Mouse (Mus musculus) kidney, embryonic 16.5 days (tissue): Measurements from ENCODE around the gene Etv6. TPM values are rescaled to one million over a fixed set of nuclear protein-coding genes. Genes with fewer than 3 reads are reported as not detected.

Experiments used
- ATAC-seq: fragments of 200-750 bp; cut with Nextera tagmentation; 2 replicates; pipeline ENCODE4 v1.8.0; 2017; ENCODE audit warnings: moderate TSS enrichment; ENCODE audit not compliant: low FRiP score, low TSS enrichment
- H3K27ac ChIP-seq: fragments of 300-500 bp; sonication (generic); 2 replicates; pipeline ENCODE4 v1.5.1; 2014; ENCODE audit warnings: low read length
- H3K27me3 ChIP-seq: fragments of 300-500 bp; sonication (generic); 2 replicates; pipeline ENCODE4 v1.6.1; 2014; ENCODE audit warnings: low read length, control low read depth, mixed read lengths; ENCODE audit not compliant: insufficient read depth
- H3K36me3 ChIP-seq: fragments of 300-500 bp; sonication (generic); 2 replicates; pipeline ENCODE4 v1.6.1; 2014; ENCODE audit warnings: low read length, control low read depth, mixed read lengths; ENCODE audit not compliant: insufficient read depth
- H3K4me1 ChIP-seq: fragments of 300-500 bp; sonication (generic); 2 replicates; pipeline ENCODE4 v1.6.1; 2014; ENCODE audit warnings: low read length, control low read depth, mixed read lengths; ENCODE audit not compliant: insufficient read depth
- H3K4me2 ChIP-seq: fragments of 300-500 bp; sonication (generic); replicated peaks from 2 replicates; pipeline ENCODE4 v1.6.1; 2014; ENCODE audit warnings: low read depth, low read length
- H3K4me3 ChIP-seq: fragments of 300-500 bp; sonication (generic); 2 replicates; pipeline ENCODE4 v1.5.1; 2014; ENCODE audit warnings: mild to moderate bottlenecking, low read length
- H3K9ac ChIP-seq: fragments of 300-500 bp; sonication (generic); replicated peaks from 2 replicates; pipeline ENCODE4 v1.6.1; 2014; ENCODE audit warnings: low read length
- H3K9me3 ChIP-seq: fragments of 300-500 bp; sonication (generic); 2 replicates; pipeline ENCODE4 v1.6.1; 2016; ENCODE audit warnings: low read length, control low read depth
- WGBS: fragments of 180-500 bp; shearing (Covaris S2); extraction: QIAGEN DNeasy Blood & Tissue Kit; methylation state at CpG from one replicate; pipeline ENCODE4 v1.1.7; 2014; 5-methylcytosine and 5-hydroxymethylcytosine counted together
- polyA plus RNA-seq: library from polyadenylated mRNA; unstranded; fragments of >200 nt; fragmentation: Nextera tagmentation; extraction: Ambion mirVana; gene quantifications from 2 replicates; pipeline ENCODE4 v1.2.1, GENCODE M21; 2015

The Etv6 gene
- polyA plus RNA-seq, 1 experiment from 2014 or later = 12.6 TPM

DNA sequence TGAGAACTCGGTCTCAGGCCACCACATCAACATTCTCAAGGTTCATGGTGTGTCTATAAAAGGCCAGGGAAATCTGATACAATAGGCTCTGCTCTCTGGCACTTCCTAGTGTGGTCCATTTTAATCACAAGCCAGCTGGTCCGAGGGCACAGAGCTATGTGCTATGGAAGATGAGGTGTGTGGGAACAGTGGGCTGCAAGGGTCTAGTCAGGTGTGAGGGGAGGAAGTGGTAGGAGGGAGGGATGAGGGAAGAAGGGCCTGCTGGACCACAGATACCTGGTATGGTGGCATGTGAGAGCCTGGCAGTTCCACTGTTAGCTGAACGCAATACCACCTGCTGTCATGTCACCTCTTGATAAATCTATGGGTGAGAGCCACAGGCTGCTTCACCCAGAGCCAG, 4.8 kb downstream of the Etv6 start:
- Histone ChIP-seq H3K4me2 (no peak overlapping the region), H3K4me1 (peaks cover 65% of the 10 kb centered on the region), H3K4me3 (no peak overlapping the region), H3K36me3 (no peaks in the 10 kb centered on the region), H3K9ac (no peak overlapping the region), H3K9me3 (no peaks in the 10 kb centered on the region), H3K27me3 (no peaks in the 10 kb centered on the region), H3K27ac (no peak overlapping the region)
- 50% methylated on average over 3 of the region's 3 CpGs for WGBS
- no peak for ATAC-seq

DNA sequence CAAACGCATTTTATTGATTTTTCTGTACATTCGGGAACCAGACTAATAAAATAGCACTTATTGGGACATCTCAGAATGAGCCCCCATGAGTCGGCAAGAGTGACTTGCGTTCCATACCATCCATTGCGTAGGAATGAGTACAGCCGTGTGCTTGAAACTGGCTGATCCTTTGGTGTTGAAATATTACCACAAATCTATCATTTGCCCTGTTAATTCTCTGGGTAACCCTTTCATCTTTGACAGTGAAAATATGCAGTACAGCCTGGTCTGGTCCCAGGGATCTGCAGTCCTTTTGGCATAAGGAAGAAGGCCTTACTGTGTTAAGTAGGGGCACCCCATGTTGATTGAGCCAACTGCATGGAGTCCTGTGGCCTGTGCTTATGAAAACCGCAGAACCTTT, 5.8 kb downstream of the Etv6 start:
- H3K27ac ChIP-seq = no peak overlapping the region
- no peaks in the 10 kb centered on the region for H3K36me3 ChIP-seq
- no peak overlapping the region for H3K9ac ChIP-seq
- no peak overlapping the region for H3K4me3 ChIP-seq
- no peak for ATAC-seq
- H3K27me3 ChIP-seq = no peaks in the 10 kb centered on the region
- no peak overlapping the region for H3K4me2 ChIP-seq
- WGBS = 78% methylated on average over 7 of the region's 7 CpGs
- no peaks in the 10 kb centered on the region for H3K9me3 ChIP-seq
- H3K4me1 ChIP-seq = peaks cover 73% of the 10 kb centered on the region

GRCm38 (mm10) chr6:134041916-134042315, 6.4 kb downstream of the Etv6 start:
- H3K27me3 ChIP-seq = no peaks in the 10 kb centered on the region
- no peak overlapping the region for H3K4me3 ChIP-seq
- no peaks in the 10 kb centered on the region for H3K9me3 ChIP-seq
- H3K27ac ChIP-seq = no peak overlapping the region
- no peak overlapping the region for H3K4me2 ChIP-seq
- WGBS = 22% methylated on average over 12 of the region's 12 CpGs
- H3K4me1 ChIP-seq = peaks cover 78% of the 10 kb centered on the region
- ATAC-seq = no peak
- H3K9ac ChIP-seq = no peak overlapping the region
- H3K36me3 ChIP-seq = no peaks in the 10 kb centered on the region

DNA sequence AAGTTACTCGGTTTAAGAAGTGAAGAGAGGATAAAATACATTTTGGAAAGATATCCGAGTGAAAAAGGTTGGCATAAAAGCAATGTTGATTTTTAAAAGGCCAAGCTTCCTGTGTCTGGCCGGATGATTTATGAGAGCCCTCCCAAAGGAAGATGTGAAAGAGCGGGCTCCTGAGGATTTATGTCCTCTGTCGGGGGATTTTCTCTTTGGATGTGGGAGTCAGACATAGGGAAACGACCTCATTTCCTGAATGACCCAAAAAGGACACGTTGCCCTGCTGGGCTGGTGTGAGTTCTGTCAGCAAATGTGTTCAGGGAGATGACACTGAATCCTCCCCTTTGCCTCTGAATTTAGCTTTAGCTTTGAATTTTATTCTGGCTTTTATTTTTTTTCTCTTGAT, 8.0 kb downstream of the Etv6 start:
- Histone ChIP-seq H3K4me2 (peak overlapping the region; percentile 27), H3K4me3 (no peak overlapping the region), H3K27ac (no peak overlapping the region), H3K4me1 (peaks cover 70% of the 10 kb centered on the region), H3K27me3 (no peaks in the 10 kb centered on the region), H3K9ac (no peak overlapping the region), H3K36me3 (no peaks in the 10 kb centered on the region), H3K9me3 (no peaks in the 10 kb centered on the region)
- 5% methylated on average over 7 of the region's 7 CpGs for WGBS
- ATAC-seq = peak; percentile 17; the same call in 1 of the 2 replicates

DNA sequence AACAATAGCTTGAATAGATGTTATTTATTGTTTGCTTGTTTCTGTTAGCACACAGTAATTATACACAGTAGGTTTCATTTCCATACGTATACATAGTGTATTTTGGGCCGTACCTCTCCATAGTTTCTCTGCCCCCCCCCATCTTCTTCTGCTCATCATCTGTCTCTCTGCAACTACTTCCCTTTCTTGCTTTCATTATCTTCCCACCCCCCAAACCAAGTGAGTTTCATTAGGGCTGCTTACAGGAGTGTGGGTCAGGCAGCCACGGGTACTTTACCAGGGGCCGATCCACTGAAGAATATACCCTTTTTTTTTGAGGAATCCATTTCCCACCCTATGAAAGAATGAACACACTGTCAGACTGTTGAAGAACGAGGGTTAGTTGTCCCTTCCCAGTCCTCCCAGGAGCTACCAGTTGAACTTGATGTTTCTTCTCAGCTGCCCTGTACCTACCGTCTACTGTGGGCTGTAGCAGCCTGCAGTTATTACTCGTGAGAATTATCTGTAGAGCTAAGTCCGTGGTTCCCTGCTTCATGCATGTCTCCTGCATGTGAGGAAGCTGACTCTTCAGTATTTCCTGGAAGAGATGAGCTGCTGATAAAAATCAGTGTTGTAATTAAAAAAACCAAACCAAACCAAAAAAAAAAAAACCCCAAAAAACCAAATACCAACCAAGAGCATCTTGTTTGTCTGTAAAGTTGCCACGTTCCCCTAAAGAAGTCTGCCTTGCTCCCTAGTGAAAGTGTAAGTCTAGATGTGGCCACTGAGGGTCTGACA, 9.8 kb downstream of the Etv6 start:
- H3K4me3 ChIP-seq = no peak overlapping the region
- no peaks in the 10 kb centered on the region for H3K36me3 ChIP-seq
- H3K4me2 ChIP-seq = 0 out of 2 replicates have a peak overlapping the region, but pooled peaks have one; percentile 24
- peaks cover 63% of the 10 kb centered on the region for H3K4me1 ChIP-seq
- no peaks in the 10 kb centered on the region for H3K9me3 ChIP-seq
- H3K27ac ChIP-seq = no peak overlapping the region
- 73% methylated on average over 9 of the region's 9 CpGs for WGBS
- no peaks in the 10 kb centered on the region for H3K27me3 ChIP-seq
- no peak for ATAC-seq
- no peak overlapping the region for H3K9ac ChIP-seq

DNA sequence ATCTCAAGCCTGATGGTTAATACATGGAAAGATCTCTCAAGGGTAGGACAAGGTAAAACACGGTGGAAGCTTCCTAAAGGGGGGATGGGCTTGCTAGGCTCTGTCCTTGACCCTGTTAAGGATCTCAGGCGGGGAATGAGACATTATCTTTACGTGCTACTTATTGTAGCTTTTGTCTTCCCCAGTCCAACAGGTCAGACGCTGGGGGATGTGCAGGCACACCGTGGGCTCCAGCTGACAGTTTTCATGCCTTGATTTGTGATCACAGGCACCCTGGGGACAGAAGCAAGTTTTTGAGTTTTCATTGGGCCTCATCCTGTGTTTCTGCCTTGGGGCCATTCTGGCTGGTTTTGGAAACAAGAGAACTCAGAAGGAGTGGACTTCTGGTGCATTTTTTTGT, 10.6 kb downstream of the Etv6 start:
- Histone ChIP-seq H3K9me3 (no peaks in the 10 kb centered on the region), H3K36me3 (no peaks in the 10 kb centered on the region), H3K4me1 (peaks cover 63% of the 10 kb centered on the region), H3K27me3 (no peaks in the 10 kb centered on the region), H3K4me2 (no peak overlapping the region), H3K27ac (no peak overlapping the region), H3K9ac (no peak overlapping the region), H3K4me3 (no peak overlapping the region)
- ATAC-seq = no peak
- 20% methylated on average over 5 of the region's 5 CpGs for WGBS

GRCm38 (mm10) chr6:134047249-134047648, 11.7 kb downstream of the Etv6 start:
- WGBS = 48% methylated on average over 5 of the region's 5 CpGs
- H3K4me1 ChIP-seq = peaks cover 54% of the 10 kb centered on the region

DNA sequence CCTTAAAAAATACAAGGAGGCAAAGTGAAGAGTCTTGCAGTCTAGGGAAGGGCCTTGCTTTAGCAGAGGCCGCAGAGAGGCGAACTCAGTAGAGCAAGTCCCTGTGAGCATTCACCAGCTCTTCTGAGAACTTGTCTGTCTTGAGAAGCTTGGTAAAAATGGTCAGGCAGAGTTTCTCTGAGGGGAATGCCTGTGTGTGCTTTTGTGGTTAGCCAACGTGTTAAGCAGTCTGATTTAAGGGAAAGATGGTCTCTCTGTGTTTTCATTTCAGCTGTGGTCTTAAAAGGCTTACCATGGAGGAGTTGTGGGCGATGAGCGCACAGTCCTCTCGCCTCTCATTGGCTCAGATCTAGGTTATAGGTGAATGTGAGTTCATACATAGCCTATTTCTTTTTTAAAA, 12.5 kb downstream of the Etv6 start:
- H3K4me2 ChIP-seq = no peak overlapping the region
- no peak overlapping the region for H3K27ac ChIP-seq
- no peak for ATAC-seq
- no peak overlapping the region for H3K4me3 ChIP-seq
- no peaks in the 10 kb centered on the region for H3K9me3 ChIP-seq
- 93% methylated on average over 6 of the region's 6 CpGs for WGBS
- peaks cover 48% of the 10 kb centered on the region for H3K4me1 ChIP-seq
- no peaks in the 10 kb centered on the region for H3K36me3 ChIP-seq
- H3K9ac ChIP-seq = no peak overlapping the region
- H3K27me3 ChIP-seq = no peaks in the 10 kb centered on the region

More at GRCm38 (mm10) chr6:134047249-134047648, 11.7 kb downstream of the Etv6 start:
- Histone ChIP-seq H3K4me2 (no peak overlapping the region), H3K9me3 (no peaks in the 10 kb centered on the region), H3K4me3 (no peak overlapping the region), H3K36me3 (no peaks in the 10 kb centered on the region), H3K9ac (no peak overlapping the region), H3K27me3 (no peaks in the 10 kb centered on the region), H3K27ac (no peak overlapping the region)
- ATAC-seq = peak; percentile 33; the same call in 1 of the 2 replicates

GRCm38 (mm10) chr6:134048965-134049364, 13.5 kb downstream of the Etv6 start:
- Histone ChIP-seq H3K27me3 (no peaks in the 10 kb centered on the region), H3K4me1 (peaks cover 38% of the 10 kb centered on the region)

DNA sequence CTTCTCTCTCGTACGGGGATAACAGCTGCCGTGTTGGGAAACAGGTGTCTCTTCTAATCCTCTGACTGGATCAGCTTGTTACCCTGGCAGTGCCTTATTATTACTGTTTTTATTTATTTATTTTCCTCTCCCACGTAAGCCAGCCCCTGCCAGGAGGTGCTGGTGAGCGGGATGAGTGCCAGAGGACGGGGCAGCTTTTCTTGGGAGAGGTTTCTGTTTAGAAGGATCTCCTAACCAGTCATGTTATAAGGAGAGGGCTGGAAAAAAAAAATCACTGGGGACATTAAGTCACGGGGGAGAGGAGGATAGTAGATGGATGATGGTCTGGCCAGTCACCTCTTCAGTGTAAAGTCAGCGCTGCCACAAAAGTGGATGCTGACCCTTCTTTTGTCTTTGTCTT, 15.0 kb downstream of the Etv6 start:
- no peak overlapping the region for H3K4me2 ChIP-seq
- H3K27me3 ChIP-seq = no peaks in the 10 kb centered on the region
- no peaks in the 10 kb centered on the region for H3K9me3 ChIP-seq
- peaks cover 23% of the 10 kb centered on the region for H3K4me1 ChIP-seq
- no peaks in the 10 kb centered on the region for H3K36me3 ChIP-seq
- no peak overlapping the region for H3K9ac ChIP-seq
- 82% methylated on average over 8 of the region's 8 CpGs for WGBS
- ATAC-seq = no peak
- no peak overlapping the region for H3K27ac ChIP-seq
- no peak overlapping the region for H3K4me3 ChIP-seq

More at GRCm38 (mm10) chr6:134048965-134049364, 13.5 kb downstream of the Etv6 start:
- Histone ChIP-seq H3K36me3 (no peaks in the 10 kb centered on the region), H3K9me3 (no peaks in the 10 kb centered on the region), H3K27ac (no peak overlapping the region), H3K4me3 (no peak overlapping the region), H3K4me2 (no peak overlapping the region), H3K9ac (no peak overlapping the region)
- ATAC-seq = no peak
- WGBS = 56% methylated on average over 6 of the region's 6 CpGs
